Mouse (Mus musculus) testis, adult 2 months (tissue): Measurements from ENCODE around the gene Dnajb2.

Experiments
- CTCF ChIP-seq: fragments of 200-500 bp; IDR thresholded peaks from 2 replicates; pipeline ENCODE4 v1.5.1; 2012; ENCODE audit warnings: low read depth, mild to moderate bottlenecking, inconsistent platforms, low read length, moderate library complexity; ENCODE audit not compliant: control insufficient read depth, insufficient read depth, insufficient replicate concordance
- POLR2A ChIP-seq: fragments of 200-500 bp; IDR thresholded peaks from 2 replicates; pipeline ENCODE4 v1.6.1; 2012; ENCODE audit warnings: low read depth, mild to moderate bottlenecking, inconsistent platforms, low read length, moderate library complexity; ENCODE audit not compliant: control insufficient read depth

GRCm38 (mm10) chr1:75284911-75285310 is 48.7 kb downstream of the Dnajb2 start:
- TF ChIP-seq CTCF: no peak
- no peak for TF ChIP-seq POLR2A
